Mouse (Mus musculus): ENCODE data around the gene Ltc4s.

- TF ChIP-seq CTCF (IDR thresholded peaks at IDR 0.05; ENCODE audit: control insufficient read depth, insufficient read depth, insufficient replicate concordance, low read depth, low read length) (no peak), POLR2A (IDR thresholded peaks at IDR 0.05; ENCODE audit: control insufficient read depth, low read depth, low read length) (no peak)
Observed at GRCm38 (mm10) chr11:50245269-50245668, 6.9 kb upstream of the Ltc4s start.

Measured in testis, adult 2 months (tissue).